Mouse (Mus musculus) CH12.LX (cell line): ENCODE data around the gene Bckdha. TPM values are rescaled to one million over a fixed set of nuclear protein-coding genes. Genes with fewer than 3 reads are reported as not detected.

Experiments
- DNase-seq: peaks from one replicate; pipeline ENCODE4 v3.0.0-alpha.2; 2013; ENCODE audit errors: extremely low read depth
- H3K27ac ChIP-seq: 2 replicates; pipeline ENCODE4 v1.5.1; 2012; ENCODE audit warnings: low read depth, mild to moderate bottlenecking, control low read depth, moderate library complexity; ENCODE audit not compliant: insufficient read depth
- H3K27me3 ChIP-seq: replicated peaks from 2 replicates; pipeline ENCODE3; 2012; ENCODE audit warnings: inconsistent platforms
- H3K36me3 ChIP-seq, 2 experiments: replicated peaks in 1 of 2; 2 replicates each; pipeline versions ENCODE3 to v1.6.1; 2012; ENCODE audit warnings: inconsistent platforms in 1 of 2, low read length in 1 of 2, mild to moderate bottlenecking in 1 of 2, mixed read lengths in 1 of 2, moderate library complexity in 1 of 2; ENCODE audit not compliant: control insufficient read depth in 1 of 2, insufficient read depth in 1 of 2
- H3K4me1 ChIP-seq, 2 experiments: 2 replicates each; pipeline ENCODE4 v1.6.1; 2012; ENCODE audit warnings: inconsistent platforms in 1 of 2, moderate library complexity in 1 of 2; ENCODE audit not compliant: insufficient read depth in 2 of 2, control insufficient read depth in 1 of 2
- H3K4me2 ChIP-seq: 2 replicates; pipeline ENCODE4 v1.6.1; 2012; ENCODE audit warnings: low read depth, mild to moderate bottlenecking, control low read depth; ENCODE audit not compliant: poor library complexity, insufficient read depth, severe bottlenecking
- H3K4me3 ChIP-seq, 3 experiments: fragments of 150-350 bp in 1 of 3; sonication (generic) in 1 of 3; replicated peaks in 1 of 3; 2 replicates each; pipeline versions ENCODE3 to v1.5.1; 2011 to 2012; ENCODE audit warnings: low read depth in 2 of 3, low read length in 2 of 3, mild to moderate bottlenecking in 2 of 3, moderate library complexity in 2 of 3, control low read depth in 1 of 3, improper control_type of control experiment in 1 of 3, inconsistent platforms in 1 of 3, mixed read lengths in 1 of 3; ENCODE audit not compliant: poor library complexity in 1 of 3
- H3K79me2 ChIP-seq: replicated peaks from 2 replicates; pipeline ENCODE4 v1.6.1; 2012; ENCODE audit warnings: mild to moderate bottlenecking, moderate library complexity; ENCODE audit not compliant: control insufficient read depth, poor library complexity, insufficient read depth, severe bottlenecking; ENCODE audit errors: extremely low read depth
- H3K9ac ChIP-seq: 2 replicates; pipeline ENCODE4 v1.6.1; 2012; ENCODE audit warnings: low read depth, mild to moderate bottlenecking, control low read depth, moderate library complexity; ENCODE audit not compliant: insufficient read depth
- H3K9me3 ChIP-seq: replicated peaks from 2 replicates; pipeline ENCODE3; 2012; ENCODE audit warnings: low read length, inconsistent platforms, mixed read lengths
- BHLHE40 ChIP-seq: IDR thresholded peaks from 2 replicates; pipeline ENCODE4 v1.6.1; 2011; ENCODE audit warnings: mild to moderate bottlenecking, low read depth, low read length, improper control_type of control experiment
- CHD1 ChIP-seq: IDR thresholded peaks from 2 replicates; pipeline ENCODE4 v1.6.1; 2012; ENCODE audit warnings: low read depth, low read length, improper control_type of control experiment, inconsistent platforms
- CTCF ChIP-seq, 2 experiments: IDR thresholded peaks in 1 of 2; conservative IDR thresholded peaks in 1 of 2; 2 replicates each; pipeline ENCODE4 v1.5.1; 2011 to 2012; ENCODE audit warnings: low read depth in 2 of 2, low read length in 2 of 2, improper control_type of control experiment in 1 of 2, inconsistent platforms in 1 of 2, mild to moderate bottlenecking in 1 of 2, moderate library complexity in 1 of 2
- E2F4 ChIP-seq: IDR thresholded peaks from 2 replicates; pipeline ENCODE4 v1.6.1; 2011; ENCODE audit warnings: low read depth, low read length, improper control_type of control experiment; ENCODE audit not compliant: insufficient replicate concordance
- EP300 ChIP-seq: IDR thresholded peaks from 2 replicates; pipeline ENCODE4 v1.6.1; 2011; ENCODE audit warnings: low read length, improper control_type of control experiment
- HCFC1 ChIP-seq: IDR thresholded peaks from 2 replicates; pipeline ENCODE4 v1.6.1; 2012; ENCODE audit warnings: low read depth, mild to moderate bottlenecking, inconsistent platforms, low read length, improper control_type of control experiment
- JUN ChIP-seq: IDR thresholded peaks from 2 replicates; pipeline ENCODE4 v1.6.1; 2011; ENCODE audit warnings: low read depth, mild to moderate bottlenecking, low read length, improper control_type of control experiment, moderate library complexity; ENCODE audit not compliant: insufficient read depth
- JUND ChIP-seq: conservative IDR thresholded peaks from 2 replicates; pipeline ENCODE4 v1.6.1; 2011; ENCODE audit warnings: low read depth, low read length, improper control_type of control experiment
- KAT2A ChIP-seq: IDR thresholded peaks from 2 replicates; pipeline ENCODE4 v1.6.1; 2012; ENCODE audit warnings: low read length, improper control_type of control experiment, inconsistent platforms; ENCODE audit not compliant: insufficient replicate concordance
- MAFK ChIP-seq: IDR thresholded peaks from 2 replicates; pipeline ENCODE4 v1.6.1; 2011; ENCODE audit warnings: low read length, improper control_type of control experiment; ENCODE audit not compliant: insufficient replicate concordance
- PAX5 ChIP-seq: IDR thresholded peaks from 2 replicates; pipeline ENCODE4 v1.6.1; 2012; ENCODE audit warnings: low read length, inconsistent platforms, mixed read lengths
- POLR2A ChIP-seq: IDR thresholded peaks from 2 replicates; pipeline ENCODE4 v1.6.1; 2011; ENCODE audit warnings: low read depth, mild to moderate bottlenecking, improper control_type of control experiment, low read length
- POLR2AphosphoS2 ChIP-seq: IDR thresholded peaks from 2 replicates; pipeline ENCODE4 v1.6.1; 2011; ENCODE audit warnings: low read depth, low read length, improper control_type of control experiment
- SIN3A ChIP-seq: IDR thresholded peaks from 2 replicates; pipeline ENCODE4 v1.6.1; 2012; ENCODE audit warnings: low read length, improper control_type of control experiment, inconsistent platforms
- TBP ChIP-seq: conservative IDR thresholded peaks from 2 replicates; pipeline ENCODE4 v1.6.1; 2011; ENCODE audit warnings: low read depth, low read length, improper control_type of control experiment
- TCF12 ChIP-seq: IDR thresholded peaks from 2 replicates; pipeline ENCODE4 v1.6.1; 2014; ENCODE audit warnings: low read depth, mild to moderate bottlenecking, inconsistent platforms, low read length, improper control_type of control experiment
- UBTF ChIP-seq: IDR thresholded peaks from 2 replicates; pipeline ENCODE4 v1.6.1; 2012; ENCODE audit warnings: low read depth, mild to moderate bottlenecking, inconsistent platforms, low read length, improper control_type of control experiment, moderate library complexity
- ZNF384 ChIP-seq: IDR thresholded peaks from 2 replicates; pipeline ENCODE4 v1.6.1; 2012; ENCODE audit warnings: low read depth, low read length, improper control_type of control experiment, inconsistent platforms
- dilution Hi-C: fragments of 300-500 bp; cut with MboI; formaldehyde crosslinking; loops from 2 replicates; pipeline ENCODE4 v1.14.3; 2020; ENCODE audit warnings: low sequenced_read_pairs; ENCODE audit not compliant: extremely low pct_unique_long_range_greater_than_20kb, extremely low pct_ligation_motif_present
- in situ Hi-C: fragments of 300-500 bp; cut with MboI; formaldehyde crosslinking; loops from 3 replicates; pipeline ENCODE4 v1.14.3; 2019; ENCODE audit warnings: low sequenced_read_pairs, low pct_ligation_motif_present, low pct_unique_long_range_greater_than_20kb, mixed read lengths
- polyA plus RNA-seq: library from polyadenylated mRNA; unstranded; fragments of >175 nt; gene quantifications from 2 replicates; pipeline ENCODE4 v1.2.1, GENCODE M21; 2012; ENCODE audit warnings: low read depth; ENCODE audit not compliant: insufficient read length
- total RNA-seq, 2 experiments: library from RNA; depleted of rRNA; stranded (reverse); fragments of 300-350 nt in 1 of 2; fragments of >200 nt in 1 of 2; gene quantifications; 2 replicates each; pipeline ENCODE4 v1.2.3; 2012 to 2014

Bckdha gene
- total and polyA plus RNA-seq, 3 experiments = 17.2 to 21.4 (median 19.9) TPM

DNA sequence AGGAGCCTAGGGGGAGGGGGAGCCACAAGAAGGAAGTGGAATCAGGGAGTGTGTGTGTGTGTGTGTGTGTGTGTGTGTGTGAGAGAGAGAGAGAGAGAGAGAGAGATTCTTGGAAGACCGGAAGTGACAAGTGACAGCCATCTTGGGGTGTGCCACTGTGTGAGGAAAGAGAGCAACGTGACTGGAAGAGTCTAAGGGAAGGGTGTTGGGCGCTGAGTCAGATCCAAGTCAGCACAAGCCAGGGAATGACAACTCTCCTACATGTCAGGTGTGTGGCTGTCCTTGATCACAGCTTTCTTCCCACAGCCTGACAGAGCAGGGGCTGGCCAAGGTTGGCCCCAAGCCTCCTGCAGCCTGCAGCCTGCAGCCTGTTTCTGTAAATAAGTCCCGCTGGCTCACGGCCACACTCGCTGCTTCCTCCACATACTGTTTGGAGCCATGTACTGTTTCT is 47.0 kb upstream of the Bckdha start:
- H3K4me1 ChIP-seq = peaks cover 25 to 58% of the 10 kb centered on the region in 2 experiments
- H3K4me2 ChIP-seq = no peak overlapping the region
- peak overlapping the region; percentile 11; the same call in 1 of the 2 replicates for H3K27ac ChIP-seq

DNA sequence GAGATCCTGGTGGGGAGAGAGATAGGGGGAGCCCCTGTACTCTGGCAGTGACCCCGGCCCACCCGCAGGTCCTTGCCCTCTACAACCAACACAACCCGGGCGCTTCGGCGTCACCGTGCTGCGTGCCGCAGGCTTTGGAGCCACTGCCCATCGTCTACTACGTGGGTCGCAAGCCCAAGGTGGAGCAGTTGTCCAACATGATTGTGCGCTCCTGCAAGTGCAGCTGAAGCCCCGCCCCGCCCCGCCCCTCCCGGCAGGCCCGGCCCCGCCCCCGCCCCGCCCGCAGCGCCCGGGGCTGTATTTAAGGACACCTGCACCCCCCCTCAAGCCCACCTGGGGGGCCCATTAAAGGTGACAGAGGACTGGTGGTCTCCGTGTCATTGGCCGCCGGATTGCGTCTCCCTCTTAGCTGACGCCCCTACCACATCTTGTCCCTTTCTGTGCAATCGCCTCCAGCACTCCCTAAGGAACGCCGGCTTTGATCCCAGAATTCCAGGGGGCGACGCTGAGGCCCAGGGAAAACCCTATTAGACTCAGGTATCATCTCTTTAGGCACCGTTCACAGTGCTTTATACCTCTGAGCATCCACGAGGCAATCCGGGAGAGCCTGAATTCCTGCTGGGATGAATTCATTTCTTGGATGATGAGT is 46.1 kb upstream of the Bckdha start:
- peaks cover 47 to 84% of the 10 kb centered on the region in 2 experiments for H3K36me3 ChIP-seq

More for the DNA sequence above, 47.0 kb upstream of the Bckdha start:
- no peak for DNase-seq
- dilution Hi-C loops = no loop called here
- Histone ChIP-seq H3K36me3 (peaks cover 46 to 83% of the 10 kb centered on the region in 2 experiments), H3K4me3 (no peak overlapping the region), H3K9me3 (peaks cover 16% of the 10 kb centered on the region), H3K79me2 (no peaks in the 10 kb centered on the region), H3K9ac (no peak overlapping the region), H3K27me3 (no peaks in the 10 kb centered on the region)
- in situ Hi-C loops = no loop called here
- TF ChIP-seq BHLHE40 (no peak), CHD1 (no peak), MAFK (no peak), E2F4 (no peak), CTCF (conservative IDR thresholded peaks at IDR 0.05 in 1 of 2, IDR thresholded peaks at IDR 0.05 in 1 of 2; ENCODE audit: low read depth in 2 of 2, low read length in 2 of 2) (no peak), HCFC1 (no peak)

More for the DNA sequence above, 46.1 kb upstream of the Bckdha start:
- no peak overlapping the region for H3K27ac ChIP-seq
- H3K9me3 ChIP-seq = peaks cover 22% of the 10 kb centered on the region
- TF ChIP-seq E2F4 (no peak), PAX5 (no peak), POLR2AphosphoS2 (no peak), UBTF (no peak), JUND (no peak), TBP (no peak), EP300 (no peak), ZNF384 (no peak), TCF12 (no peak), POLR2A (no peak), BHLHE40 (no peak), SIN3A (no peak), KAT2A (no peak), JUN (no peak)
- no peak overlapping the region for H3K4me3 ChIP-seq
- H3K79me2 ChIP-seq = no peaks in the 10 kb centered on the region
- H3K4me1 ChIP-seq = peaks cover 19 to 49% of the 10 kb centered on the region in 2 experiments
- dilution Hi-C loops (no loop called here), in situ Hi-C loops (no loop called here)
- no peaks in the 10 kb centered on the region for H3K27me3 ChIP-seq
- no peak overlapping the region for H3K4me2 ChIP-seq
- H3K9ac ChIP-seq = no peak overlapping the region
- DNase-seq = no peak
